Mouse (Mus musculus) liver, embryonic 13.5 days (tissue): Measurements from ENCODE around the gene Adam19. TPM values are rescaled to one million over a fixed set of nuclear protein-coding genes. Genes with fewer than 3 reads are reported as not detected.
A peak's percentile ranks its signal among the peaks of the same experiment; 100 is the strongest.

ENCODE experiments used
- ATAC-seq: fragments of 200-750 bp; cut with Nextera tagmentation; 2 replicates; pipeline ENCODE4 v1.8.0; 2017; ENCODE audit warnings: low read depth, mild to moderate bottlenecking, moderate number of reproducible peaks, moderate library complexity
- DNase-seq: peaks from one replicate; pipeline ENCODE4 v3.0.0; 2022
- H3K27ac ChIP-seq: fragments of 300-500 bp; sonication (generic); 2 replicates; pipeline ENCODE4 v1.5.1; 2015; ENCODE audit warnings: moderate library complexity, mild to moderate bottlenecking, inconsistent platforms
- H3K27me3 ChIP-seq: fragments of 300-500 bp; sonication (generic); 2 replicates; pipeline ENCODE4 v1.6.1; 2015; ENCODE audit warnings: mild to moderate bottlenecking, inconsistent platforms
- H3K36me3 ChIP-seq: fragments of 300-500 bp; sonication (generic); 2 replicates; pipeline ENCODE4 v1.6.1; 2015; ENCODE audit warnings: mild to moderate bottlenecking, inconsistent platforms
- H3K4me1 ChIP-seq: fragments of 300-500 bp; sonication (generic); replicated peaks from 2 replicates; pipeline ENCODE4 v1.6.1; 2015; ENCODE audit warnings: inconsistent platforms
- H3K4me2 ChIP-seq: fragments of 300-500 bp; sonication (generic); 2 replicates; pipeline ENCODE4 v1.6.1; 2015; ENCODE audit warnings: inconsistent platforms, mild to moderate bottlenecking, moderate library complexity
- H3K4me3 ChIP-seq: fragments of 300-500 bp; sonication (generic); replicated peaks from 2 replicates; pipeline ENCODE4 v1.5.1; 2015; ENCODE audit warnings: mild to moderate bottlenecking, inconsistent platforms
- H3K9ac ChIP-seq: fragments of 300-500 bp; sonication (generic); 2 replicates; pipeline ENCODE4 v1.6.1; 2015; ENCODE audit warnings: mild to moderate bottlenecking, inconsistent platforms
- H3K9me3 ChIP-seq: fragments of 300-500 bp; sonication (generic); replicated peaks from 2 replicates; pipeline ENCODE4 v1.6.1; 2016; ENCODE audit warnings: inconsistent platforms
- WGBS: fragments of 180-500 bp; shearing (Covaris S2); methylation state at CpG from one replicate; pipeline ENCODE4 v1.1.7; 2015; ENCODE audit not compliant: insufficient replicate concordance; 5-methylcytosine and 5-hydroxymethylcytosine counted together
- polyA plus RNA-seq: library from polyadenylated mRNA; unstranded; fragments of >200 nt; fragmentation: Nextera tagmentation; extraction: Ambion mirVana; gene quantifications from 2 replicates; pipeline ENCODE4 v1.2.1, GENCODE M21; 2015

Gene Adam19
- polyA plus RNA-seq, 1 experiment from 2014 or later = 1.1 TPM

GRCm38 (mm10) chr11:46067371-46068060, 11.7 kb downstream of the Adam19 start:
- no peak for DNase-seq
- H3K4me2 ChIP-seq = no peak overlapping the region
- no peak overlapping the region for H3K4me3 ChIP-seq
- H3K9ac ChIP-seq = no peak overlapping the region
- peaks cover 17% of the 10 kb centered on the region for H3K27me3 ChIP-seq
- no peak for ATAC-seq
- H3K36me3 ChIP-seq = no peaks in the 10 kb centered on the region
- peaks cover 22% of the 10 kb centered on the region for H3K4me1 ChIP-seq
- 72% methylated on average over 10 of the region's 10 CpGs for WGBS
- H3K27ac ChIP-seq = no peak overlapping the region
- no peaks in the 10 kb centered on the region for H3K9me3 ChIP-seq

GRCm38 (mm10) chr11:46068756-46069407, 13.1 kb downstream of the Adam19 start:
- Histone ChIP-seq H3K4me2 (no peak overlapping the region), H3K9me3 (no peaks in the 10 kb centered on the region), H3K27me3 (peaks cover 5% of the 10 kb centered on the region; the same call in 1 of the 2 replicates), H3K4me3 (no peak overlapping the region), H3K36me3 (no peaks in the 10 kb centered on the region), H3K9ac (no peak overlapping the region), H3K4me1 (peaks cover 33% of the 10 kb centered on the region), H3K27ac (peak overlapping the region; percentile 44)
- 45% methylated on average over 12 of the region's 12 CpGs for WGBS
- no peak for ATAC-seq
- no peak for DNase-seq

DNA sequence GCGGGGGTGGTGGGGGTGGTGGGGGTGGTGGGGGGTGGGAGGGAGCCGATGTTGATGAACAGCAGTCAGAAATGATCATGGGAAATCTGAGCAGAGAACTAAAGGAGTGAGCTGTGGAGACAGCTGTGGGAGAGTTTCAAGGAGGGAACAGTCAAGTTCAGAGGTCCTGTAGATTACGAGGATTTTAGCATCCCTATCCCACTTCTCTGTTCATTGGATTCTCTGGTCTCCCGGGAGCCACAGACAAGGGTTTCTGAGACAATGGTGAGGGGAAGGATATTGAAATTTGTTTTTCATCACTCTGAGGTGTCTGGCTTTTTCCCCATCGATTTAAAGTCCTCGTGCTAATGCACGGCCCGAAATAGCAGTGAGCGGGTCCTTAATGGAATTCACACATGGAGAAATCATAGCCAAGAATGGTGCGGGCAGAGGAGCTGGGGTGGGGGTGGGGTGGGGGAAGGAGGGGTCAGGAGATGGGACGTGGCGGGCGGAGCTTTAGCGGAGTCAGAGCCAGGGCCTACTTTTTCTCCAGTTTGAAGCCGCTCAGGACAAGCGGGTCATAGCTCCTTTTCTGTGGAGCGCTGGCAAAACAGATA, 13.7 kb downstream of the Adam19 start:
- Histone ChIP-seq H3K9me3 (no peaks in the 10 kb centered on the region), H3K4me3 (no peak overlapping the region), H3K27ac (peak overlapping the region; percentile 47), H3K9ac (no peak overlapping the region), H3K27me3 (peaks cover 5% of the 10 kb centered on the region; the same call in 1 of the 2 replicates), H3K4me1 (peaks cover 33% of the 10 kb centered on the region), H3K4me2 (no peak overlapping the region), H3K36me3 (no peaks in the 10 kb centered on the region)
- ATAC-seq (no peak), DNase-seq (no peak)
- 69% methylated on average over 17 of the region's 17 CpGs for WGBS

- no peak overlapping the region for H3K4me3 ChIP-seq
- DNase-seq (no peak), ATAC-seq (no peak)
- peaks cover 34% of the 10 kb centered on the region for H3K4me1 ChIP-seq
- WGBS = 71% methylated on average over 4 of the region's 4 CpGs
- no peaks in the 10 kb centered on the region for H3K9me3 ChIP-seq
- no peak overlapping the region for H3K4me2 ChIP-seq
- H3K9ac ChIP-seq = 0 out of 2 replicates have a peak overlapping the region, but pooled peaks have one; percentile 9
- H3K27ac ChIP-seq = peak overlapping the region; percentile 47; the same call in 1 of the 2 replicates
- no peaks in the 10 kb centered on the region for H3K36me3 ChIP-seq
- H3K27me3 ChIP-seq = no peaks in the 10 kb centered on the region
Measured at GRCm38 (mm10) chr11:46070161-46070560, 14.4 kb downstream of the Adam19 start.

DNA sequence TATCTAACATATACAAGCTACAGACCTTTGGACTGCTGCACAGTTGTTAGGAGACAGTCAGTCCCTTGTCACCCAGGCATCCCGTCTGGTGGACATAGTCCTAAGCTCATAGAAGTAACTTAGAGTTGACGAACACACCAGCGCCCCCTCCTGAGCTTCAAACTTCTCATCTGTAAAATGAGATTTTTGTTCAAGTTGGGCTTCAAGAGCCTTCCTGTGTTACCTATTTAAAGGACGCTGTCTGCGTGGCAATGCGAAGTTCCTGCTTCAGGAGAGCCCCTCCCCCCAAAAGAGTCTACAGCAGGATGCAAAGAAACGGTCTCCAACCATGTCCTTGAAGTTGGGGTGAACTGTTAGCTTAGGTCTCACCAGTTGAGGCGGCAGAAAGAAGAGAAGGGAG, 15.0 kb downstream of the Adam19 start:
- Histone ChIP-seq H3K4me2 (no peak overlapping the region), H3K36me3 (no peaks in the 10 kb centered on the region), H3K9me3 (no peaks in the 10 kb centered on the region), H3K27ac (no peak overlapping the region; the same call in 1 of the 2 replicates), H3K4me1 (peaks cover 35% of the 10 kb centered on the region), H3K4me3 (no peak overlapping the region), H3K27me3 (no peaks in the 10 kb centered on the region), H3K9ac (no peak overlapping the region)
- ATAC-seq = no peak
- DNase-seq = no peak
- WGBS = 51% methylated on average over 8 of the region's 8 CpGs

- DNase-seq = no peak
- Histone ChIP-seq H3K4me3 (no peak overlapping the region), H3K27me3 (no peaks in the 10 kb centered on the region), H3K4me2 (no peak overlapping the region), H3K9ac (no peak overlapping the region), H3K4me1 (peaks cover 46% of the 10 kb centered on the region), H3K9me3 (no peaks in the 10 kb centered on the region), H3K27ac (no peak overlapping the region), H3K36me3 (no peaks in the 10 kb centered on the region; the same call in 1 of the 2 replicates)
- WGBS = 57% methylated on average over 8 of the region's 8 CpGs
- ATAC-seq = no peak
Measured at GRCm38 (mm10) chr11:46072466-46073060, 16.8 kb downstream of the Adam19 start.

GRCm38 (mm10) chr11:46073061-46073849, 17.5 kb downstream of the Adam19 start:
- H3K4me1 ChIP-seq = peaks cover 53% of the 10 kb centered on the region
- H3K27me3 ChIP-seq = no peaks in the 10 kb centered on the region
- H3K9ac ChIP-seq = no peak overlapping the region
- no peak for ATAC-seq
- WGBS = 75% methylated on average over 15 of the region's 15 CpGs
- no peak for DNase-seq
- H3K9me3 ChIP-seq = no peaks in the 10 kb centered on the region
- no peak overlapping the region for H3K4me3 ChIP-seq
- no peak overlapping the region for H3K4me2 ChIP-seq
- H3K27ac ChIP-seq = peak overlapping the region; percentile 18; the same call in 1 of the 2 replicates
- no peaks in the 10 kb centered on the region; the same call in 1 of the 2 replicates for H3K36me3 ChIP-seq

GRCm38 (mm10) chr11:46073850-46074688, 18.3 kb downstream of the Adam19 start:
- ATAC-seq (no peak), DNase-seq (no peak)
- Histone ChIP-seq H3K9me3 (no peaks in the 10 kb centered on the region), H3K36me3 (no peaks in the 10 kb centered on the region; the same call in 1 of the 2 replicates), H3K27ac (peak overlapping the region; percentile 18; the same call in 1 of the 2 replicates), H3K9ac (no peak overlapping the region), H3K4me2 (no peak overlapping the region), H3K27me3 (no peaks in the 10 kb centered on the region), H3K4me1 (peaks cover 56% of the 10 kb centered on the region), H3K4me3 (no peak overlapping the region)
- WGBS = 84% methylated on average over 17 of the region's 17 CpGs

GRCm38 (mm10) chr11:46075507-46075906, 19.7 kb downstream of the Adam19 start:
- ATAC-seq = no peak
- Histone ChIP-seq H3K4me1 (peaks cover 56% of the 10 kb centered on the region), H3K9me3 (no peaks in the 10 kb centered on the region), H3K36me3 (no peaks in the 10 kb centered on the region; the same call in 1 of the 2 replicates), H3K9ac (no peak overlapping the region), H3K27me3 (no peaks in the 10 kb centered on the region), H3K4me3 (no peak overlapping the region), H3K4me2 (no peak overlapping the region), H3K27ac (peak overlapping the region; percentile 96)
- WGBS = 46% methylated on average over 3 of the region's 3 CpGs
- no peak for DNase-seq
